Mouse (Mus musculus) forebrain, embryonic 11.5 days (tissue): Measurements from ENCODE around the gene 2310022A10Rik. TPM values are rescaled to one million over a fixed set of nuclear protein-coding genes. Genes with fewer than 3 reads are reported as not detected.

Source experiments
- ATAC-seq: fragments of 200-750 bp; cut with Nextera tagmentation; replicated peaks from 2 replicates; pipeline ENCODE4 v1.8.0; 2017; ENCODE audit warnings: moderate TSS enrichment; ENCODE audit not compliant: low FRiP score
- DNase-seq: peaks from one replicate; pipeline ENCODE4 v3.0.0-alpha.2; 2017; ENCODE audit warnings: low spot score
- H3K27ac ChIP-seq: fragments of 300-500 bp; sonication (generic); 2 replicates; pipeline ENCODE4 v1.5.1; 2014; ENCODE audit warnings: low read depth, low read length
- H3K27me3 ChIP-seq: fragments of 300-500 bp; sonication (generic); 2 replicates; pipeline ENCODE4 v1.6.1; 2014; ENCODE audit warnings: mild to moderate bottlenecking, low read length, mixed read lengths; ENCODE audit not compliant: control insufficient read depth, insufficient read depth
- H3K36me3 ChIP-seq: fragments of 300-500 bp; sonication (generic); 2 replicates; pipeline ENCODE4 v1.6.1; 2014; ENCODE audit warnings: mild to moderate bottlenecking, low read length, moderate library complexity, mixed read lengths; ENCODE audit not compliant: control insufficient read depth, insufficient read depth
- H3K4me1 ChIP-seq: fragments of 300-500 bp; sonication (generic); replicated peaks from 2 replicates; pipeline ENCODE4 v1.6.1; 2014; ENCODE audit warnings: low read length, mixed read lengths; ENCODE audit not compliant: control insufficient read depth, insufficient read depth
- H3K4me2 ChIP-seq: fragments of 300-500 bp; sonication (generic); 2 replicates; pipeline ENCODE4 v1.6.1; 2014; ENCODE audit warnings: low read depth, mild to moderate bottlenecking, low read length, moderate library complexity, mixed read lengths; ENCODE audit not compliant: severe bottlenecking
- H3K4me3 ChIP-seq: fragments of 300-500 bp; sonication (generic); 2 replicates; pipeline ENCODE4 v1.5.1; 2014; ENCODE audit warnings: low read depth, low read length
- H3K9ac ChIP-seq: fragments of 300-500 bp; sonication (generic); 2 replicates; pipeline ENCODE4 v1.6.1; 2014; ENCODE audit warnings: low read length
- H3K9me3 ChIP-seq: fragments of 300-500 bp; sonication (generic); 2 replicates; pipeline ENCODE4 v1.6.1; 2016; ENCODE audit warnings: low read length, mixed read lengths; ENCODE audit not compliant: control insufficient read depth
- WGBS: fragments of 180-500 bp; shearing (Covaris S2); extraction: QIAGEN DNeasy Blood & Tissue Kit; methylation state at CpG from one replicate; pipeline ENCODE4 v1.1.7; 2014; 5-methylcytosine and 5-hydroxymethylcytosine counted together
- polyA plus RNA-seq: library from polyadenylated mRNA; unstranded; fragments of >200 nt; fragmentation: Nextera tagmentation; extraction: Ambion mirVana; gene quantifications from 2 replicates; pipeline ENCODE4 v1.2.1, GENCODE M21; 2014

2310022A10Rik gene
- polyA plus RNA-seq, 1 experiment from 2014 or later: 34.0 TPM

DNA sequence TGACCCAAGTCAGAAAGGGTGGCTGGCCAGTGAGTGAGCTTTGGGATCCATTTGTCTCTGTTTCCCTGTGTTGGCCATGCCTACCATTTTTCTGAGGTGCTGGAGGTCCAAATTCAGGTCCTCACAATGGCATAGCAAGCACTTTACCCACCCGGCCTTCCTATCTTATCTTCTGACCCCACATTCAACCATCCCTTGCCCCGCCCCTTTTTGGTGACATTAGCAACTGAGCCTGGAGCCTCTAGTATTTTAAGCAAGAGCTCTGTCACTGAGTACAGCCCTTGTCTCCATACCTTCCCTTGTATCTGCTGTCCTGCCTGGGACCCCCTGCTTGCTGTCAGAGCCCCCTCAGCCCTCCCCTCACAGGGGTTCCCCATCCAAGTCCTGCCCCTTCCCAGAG is 17.6 kb upstream of the 2310022A10Rik start:
- ATAC-seq (no peak), DNase-seq (no peak)
- Histone ChIP-seq H3K4me1 (no peaks in the 10 kb centered on the region), H3K4me3 (no peak overlapping the region), H3K27me3 (no peaks in the 10 kb centered on the region), H3K4me2 (no peak overlapping the region), H3K9me3 (no peaks in the 10 kb centered on the region), H3K9ac (no peak overlapping the region), H3K36me3 (no peaks in the 10 kb centered on the region; the same call in 1 of the 2 replicates), H3K27ac (no peak overlapping the region)
- 87% methylated on average over 2 of the region's 2 CpGs for WGBS

DNA sequence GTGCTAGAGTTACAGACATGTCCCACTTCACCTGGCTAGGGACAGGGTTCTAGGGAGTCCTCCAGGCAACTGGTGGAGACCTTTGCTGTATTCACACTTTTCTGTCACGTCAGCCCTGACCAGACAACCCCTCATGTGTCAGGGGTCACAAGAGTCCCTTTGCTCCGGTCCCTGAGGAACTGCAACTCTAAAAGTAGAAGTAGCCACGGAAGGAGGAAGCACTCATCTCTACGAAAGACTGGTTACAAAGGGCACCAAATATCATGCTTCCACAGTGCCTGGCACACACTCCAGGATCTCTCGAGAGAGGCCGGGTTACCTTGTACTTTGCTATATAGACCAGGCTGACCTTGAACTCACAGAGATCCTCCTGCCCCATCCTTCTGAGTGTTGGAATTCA is 16.4 kb upstream of the 2310022A10Rik start:
- H3K4me3 ChIP-seq: no peak overlapping the region
- no peaks in the 10 kb centered on the region for H3K9me3 ChIP-seq
- H3K27me3 ChIP-seq: no peaks in the 10 kb centered on the region
- no peak overlapping the region for H3K4me2 ChIP-seq
- no peak overlapping the region for H3K9ac ChIP-seq
- no peak for ATAC-seq
- no peak for DNase-seq
- no peaks in the 10 kb centered on the region; the same call in 1 of the 2 replicates for H3K36me3 ChIP-seq
- no peaks in the 10 kb centered on the region for H3K4me1 ChIP-seq
- H3K27ac ChIP-seq: no peak overlapping the region
- WGBS: 89% methylated on average over 6 of the region's 6 CpGs

DNA sequence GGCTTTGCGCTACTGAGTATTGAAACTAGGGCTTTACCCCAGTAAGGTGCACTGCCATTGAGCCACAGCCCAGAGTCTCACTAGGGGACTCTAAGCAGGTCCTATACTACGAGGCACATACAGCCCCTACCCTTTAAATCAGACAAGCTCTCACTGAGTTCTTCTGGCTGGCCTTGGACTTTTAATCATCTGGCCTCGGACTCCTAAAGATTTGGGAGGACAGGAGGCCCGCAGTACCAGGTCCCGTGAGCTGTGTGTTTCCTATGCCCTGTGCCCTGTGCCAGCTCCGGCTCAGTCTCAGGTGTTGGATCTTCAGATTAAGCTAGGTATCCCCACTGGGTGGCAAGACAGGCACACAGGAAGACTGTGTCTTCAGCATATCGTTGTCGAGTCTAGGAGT is 15.0 kb upstream of the 2310022A10Rik start:
- ATAC-seq (no peak), DNase-seq (no peak)
- Histone ChIP-seq H3K4me2 (no peak overlapping the region), H3K36me3 (no peaks in the 10 kb centered on the region; the same call in 1 of the 2 replicates), H3K9ac (no peak overlapping the region), H3K27me3 (no peaks in the 10 kb centered on the region), H3K4me1 (no peaks in the 10 kb centered on the region; the same call in 1 of the 2 replicates), H3K27ac (no peak overlapping the region), H3K4me3 (no peak overlapping the region), H3K9me3 (no peaks in the 10 kb centered on the region)
- WGBS: 89% methylated on average over 8 of the region's 8 CpGs

GRCm38 (mm10) chr7:27538797-27539196 is 14.2 kb upstream of the 2310022A10Rik start:
- no peak overlapping the region for H3K4me2 ChIP-seq
- DNase-seq (no peak), ATAC-seq (no peak)
- H3K4me1 ChIP-seq: no peaks in the 10 kb centered on the region; the same call in 1 of the 2 replicates
- no peak overlapping the region for H3K27ac ChIP-seq
- H3K27me3 ChIP-seq: no peaks in the 10 kb centered on the region
- H3K36me3 ChIP-seq: no peaks in the 10 kb centered on the region
- H3K9me3 ChIP-seq: no peaks in the 10 kb centered on the region
- WGBS: 84% methylated on average over 2 of the region's 2 CpGs
- no peak overlapping the region for H3K9ac ChIP-seq
- H3K4me3 ChIP-seq: no peak overlapping the region

DNA sequence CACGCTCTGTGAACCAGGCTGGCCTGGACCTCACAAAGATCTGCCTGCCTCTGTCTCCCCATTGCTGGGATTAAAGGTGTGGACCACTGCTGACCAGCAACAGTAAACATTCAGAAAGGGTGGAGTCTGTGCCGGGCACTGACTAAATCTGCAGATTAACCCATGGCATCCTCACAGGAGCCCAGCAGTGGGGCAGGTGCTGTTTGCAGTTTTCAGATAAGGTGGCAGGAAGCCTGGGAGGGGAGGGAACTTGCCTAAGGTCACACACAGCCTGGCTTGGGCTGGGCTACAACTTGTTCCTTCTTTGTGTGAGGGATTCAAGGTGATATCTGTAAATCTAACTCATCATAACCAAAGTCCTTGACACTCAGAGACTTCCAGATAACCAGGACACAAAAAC is 12.5 kb upstream of the 2310022A10Rik start:
- Histone ChIP-seq H3K4me2 (no peak overlapping the region), H3K36me3 (no peaks in the 10 kb centered on the region), H3K9me3 (no peaks in the 10 kb centered on the region), H3K27me3 (no peaks in the 10 kb centered on the region), H3K27ac (no peak overlapping the region), H3K9ac (no peak overlapping the region), H3K4me3 (no peak overlapping the region), H3K4me1 (no peaks in the 10 kb centered on the region; the same call in 1 of the 2 replicates)
- ATAC-seq: no peak
- no peak for DNase-seq
- 69% methylated on average over 2 of the region's 2 CpGs for WGBS

GRCm38 (mm10) chr7:27540935-27541334 is 12.1 kb upstream of the 2310022A10Rik start:
- Histone ChIP-seq H3K4me1 (no peaks in the 10 kb centered on the region; the same call in 1 of the 2 replicates), H3K36me3 (no peaks in the 10 kb centered on the region), H3K9ac (no peak overlapping the region), H3K27me3 (no peaks in the 10 kb centered on the region), H3K27ac (no peak overlapping the region), H3K9me3 (no peaks in the 10 kb centered on the region), H3K4me2 (no peak overlapping the region), H3K4me3 (no peak overlapping the region)
- WGBS: 95% methylated on average over 6 of the region's 6 CpGs
- DNase-seq (no peak), ATAC-seq (no peak)

DNA sequence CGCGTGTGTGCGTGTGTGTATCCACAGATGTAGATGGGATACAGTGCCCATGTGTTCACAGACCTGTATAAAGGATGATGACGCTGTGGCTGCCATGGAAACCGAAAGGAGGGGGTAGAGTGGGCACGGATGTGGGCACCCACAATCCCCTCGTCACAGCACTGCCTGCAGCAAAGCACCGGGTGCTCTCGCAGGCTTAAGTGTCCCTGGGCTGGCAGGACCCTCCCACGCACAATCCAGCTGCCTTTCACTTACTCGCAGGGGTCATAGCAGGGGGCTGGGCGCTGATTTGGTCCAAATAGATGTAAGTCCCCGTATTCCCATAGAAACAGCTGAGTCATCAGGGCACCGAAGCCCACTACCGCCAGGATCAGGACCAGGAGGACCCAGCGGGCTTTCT is 11.6 kb upstream of the 2310022A10Rik start:
- Histone ChIP-seq H3K36me3 (no peaks in the 10 kb centered on the region), H3K4me1 (no peaks in the 10 kb centered on the region; the same call in 1 of the 2 replicates), H3K27ac (no peak overlapping the region), H3K9ac (no peak overlapping the region), H3K9me3 (no peaks in the 10 kb centered on the region), H3K4me2 (0 out of 2 replicates have a peak overlapping the region, but pooled peaks have one; percentile 8), H3K27me3 (no peaks in the 10 kb centered on the region), H3K4me3 (no peak overlapping the region)
- ATAC-seq: no peak
- no peak for DNase-seq
- WGBS: 82% methylated on average over 16 of the region's 16 CpGs

GRCm38 (mm10) chr7:27541922-27542321 is 11.1 kb upstream of the 2310022A10Rik start:
- no peak for DNase-seq
- no peak overlapping the region for H3K27ac ChIP-seq
- no peak for ATAC-seq

DNA sequence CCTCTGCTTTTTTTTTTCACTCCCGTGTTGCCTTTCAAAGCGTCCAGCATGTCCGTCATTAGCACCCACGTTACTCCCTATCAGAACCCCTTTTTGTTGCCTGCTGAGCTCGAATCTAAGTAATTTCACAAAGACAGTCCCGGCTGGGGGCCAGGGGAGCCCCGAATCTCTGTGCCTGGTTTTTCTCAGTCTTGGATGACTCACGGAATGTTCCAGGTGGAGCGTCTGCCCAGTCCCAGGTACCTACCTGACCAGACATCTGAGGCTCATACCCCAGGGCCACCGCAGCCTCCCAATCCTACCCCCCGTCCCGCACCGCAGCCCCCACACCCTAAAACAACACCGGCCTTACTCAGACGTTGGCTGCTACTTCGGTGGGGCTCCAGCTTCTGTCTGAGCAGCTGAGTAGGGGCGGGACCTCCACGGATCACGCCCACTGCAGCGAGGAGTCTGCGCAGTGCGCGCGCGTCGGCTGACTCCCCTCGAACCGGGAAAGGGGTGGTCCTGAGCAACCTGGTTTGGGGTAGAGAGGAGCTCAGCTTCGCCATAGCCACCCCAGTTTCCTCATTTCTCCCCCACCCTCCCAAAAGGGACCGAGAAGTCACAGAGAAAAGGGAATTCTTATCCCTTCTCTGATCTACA is 10.5 kb upstream of the 2310022A10Rik start:
- DNase-seq (peak; percentile 89), ATAC-seq (peak; percentile 95)
- H3K9ac ChIP-seq: peak overlapping the region; percentile 62
- H3K27ac ChIP-seq: no peak overlapping the region
- WGBS: 3% methylated on average over 30 of the region's 30 CpGs
- no peaks in the 10 kb centered on the region for H3K27me3 ChIP-seq
- peak overlapping the region; percentile 38 for H3K4me3 ChIP-seq
- H3K4me2 ChIP-seq: peak overlapping the region; percentile 78
- no peaks in the 10 kb centered on the region for H3K36me3 ChIP-seq
- H3K9me3 ChIP-seq: no peaks in the 10 kb centered on the region
- H3K4me1 ChIP-seq: no peaks in the 10 kb centered on the region; the same call in 1 of the 2 replicates

More at GRCm38 (mm10) chr7:27541922-27542321, 11.1 kb upstream of the 2310022A10Rik start:
- no peaks in the 10 kb centered on the region for H3K36me3 ChIP-seq
- no peaks in the 10 kb centered on the region; the same call in 1 of the 2 replicates for H3K4me1 ChIP-seq
- no peaks in the 10 kb centered on the region for H3K9me3 ChIP-seq
- H3K9ac ChIP-seq: peak overlapping the region; percentile 62; the same call in 1 of the 2 replicates
- H3K27me3 ChIP-seq: no peaks in the 10 kb centered on the region
- peak overlapping the region; percentile 78 for H3K4me2 ChIP-seq
- peak overlapping the region; percentile 38 for H3K4me3 ChIP-seq
- WGBS: 60% methylated on average over 5 of the region's 5 CpGs
